Mouse (Mus musculus) yolk sac, embryonic 10.5 days (tissue): ENCODE data around the gene Gm20388.

Source experiments
- DNase-seq: peaks from one replicate; pipeline ENCODE4 v3.0.0-alpha.2; 2017; ENCODE audit warnings: low spot score

The Gm20388 gene

DNA sequence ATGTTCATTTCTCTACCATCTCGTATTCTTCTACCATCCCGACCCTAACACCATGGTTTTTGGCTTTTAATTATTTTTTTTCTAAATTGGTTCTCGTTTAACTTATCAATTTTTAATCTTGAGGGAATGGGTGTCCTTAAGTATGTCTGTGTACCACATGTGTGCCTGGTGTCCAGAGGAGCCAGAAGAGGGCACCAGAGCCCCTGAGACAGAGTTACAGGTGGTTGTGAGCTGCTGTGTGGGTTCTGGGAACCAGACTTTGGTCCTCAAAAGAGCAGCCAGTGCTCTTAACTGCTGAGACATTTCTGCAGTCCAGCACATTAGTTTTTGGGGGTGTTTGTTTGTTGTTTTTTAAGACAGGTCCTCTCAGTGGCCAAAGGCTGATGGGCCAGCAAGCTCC, 485.3 kb downstream of the Gm20388 start:
- DNase-seq, result no peak

DNA sequence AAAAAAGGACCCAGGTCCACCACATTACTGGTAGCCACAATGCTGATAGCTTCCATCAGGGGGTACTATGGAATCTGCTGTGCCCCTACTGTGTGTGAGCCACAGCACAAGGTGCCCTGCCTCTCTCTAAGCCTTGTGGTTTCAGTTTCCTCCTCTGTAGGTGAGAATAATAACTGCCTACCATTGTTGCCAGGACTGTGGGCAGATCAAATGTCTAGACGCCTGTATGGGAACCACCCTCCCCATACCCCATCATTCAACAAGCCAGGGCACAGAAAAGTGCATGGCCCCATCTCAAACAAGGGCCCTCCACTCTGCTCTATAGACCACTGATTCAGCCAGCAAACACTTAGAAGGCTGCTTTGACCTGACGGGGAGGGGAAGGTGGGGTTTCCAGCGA, 486.1 kb downstream of the Gm20388 start:
- DNase-seq, result no peak

DNA sequence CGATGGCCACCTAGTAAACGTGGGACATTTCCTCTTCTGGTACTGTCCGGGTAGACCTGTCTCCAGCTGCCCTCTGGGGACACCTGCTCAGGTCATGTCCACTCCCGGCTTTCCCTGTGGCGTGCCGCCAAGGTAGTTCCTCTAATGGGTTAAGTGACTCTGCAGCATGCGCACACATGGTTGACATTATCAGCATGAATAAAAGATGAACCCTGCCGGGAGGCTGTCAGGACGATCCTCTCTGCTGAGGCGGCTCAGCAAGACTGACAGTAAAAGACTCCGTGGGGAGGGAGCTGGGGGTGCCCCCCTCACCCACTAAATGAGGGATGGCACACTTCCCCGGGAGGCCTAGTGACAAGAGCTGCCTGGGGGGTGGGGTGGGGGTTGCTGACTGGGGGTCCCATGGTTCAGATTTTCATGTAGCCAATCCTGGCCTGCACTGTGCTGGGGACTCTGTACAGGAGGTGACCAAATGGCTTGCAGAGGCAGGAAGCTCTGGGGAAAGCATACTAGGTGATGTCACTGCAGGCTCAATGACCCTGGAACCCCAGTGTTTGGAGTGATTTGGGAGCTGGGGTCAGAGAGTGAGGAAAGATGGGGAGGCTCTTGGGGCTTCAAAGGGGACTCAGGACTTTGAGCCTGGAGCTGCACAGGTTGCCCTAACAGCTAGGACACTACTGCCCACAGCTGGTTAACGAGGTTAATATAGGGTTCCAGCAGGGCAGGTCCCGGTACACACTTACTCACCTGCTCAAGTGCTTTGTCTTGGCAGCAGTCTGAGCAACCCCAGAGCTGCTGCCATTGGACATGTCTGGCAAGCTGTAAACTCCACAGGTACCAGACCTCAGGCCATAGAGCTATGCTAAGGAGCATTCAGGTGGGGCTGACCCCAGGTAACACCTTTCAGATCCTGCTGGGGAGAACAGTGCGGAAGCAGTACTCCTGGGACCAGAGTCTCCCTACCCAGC, 487.1 kb downstream of the Gm20388 start:
- no peak for DNase-seq

DNA sequence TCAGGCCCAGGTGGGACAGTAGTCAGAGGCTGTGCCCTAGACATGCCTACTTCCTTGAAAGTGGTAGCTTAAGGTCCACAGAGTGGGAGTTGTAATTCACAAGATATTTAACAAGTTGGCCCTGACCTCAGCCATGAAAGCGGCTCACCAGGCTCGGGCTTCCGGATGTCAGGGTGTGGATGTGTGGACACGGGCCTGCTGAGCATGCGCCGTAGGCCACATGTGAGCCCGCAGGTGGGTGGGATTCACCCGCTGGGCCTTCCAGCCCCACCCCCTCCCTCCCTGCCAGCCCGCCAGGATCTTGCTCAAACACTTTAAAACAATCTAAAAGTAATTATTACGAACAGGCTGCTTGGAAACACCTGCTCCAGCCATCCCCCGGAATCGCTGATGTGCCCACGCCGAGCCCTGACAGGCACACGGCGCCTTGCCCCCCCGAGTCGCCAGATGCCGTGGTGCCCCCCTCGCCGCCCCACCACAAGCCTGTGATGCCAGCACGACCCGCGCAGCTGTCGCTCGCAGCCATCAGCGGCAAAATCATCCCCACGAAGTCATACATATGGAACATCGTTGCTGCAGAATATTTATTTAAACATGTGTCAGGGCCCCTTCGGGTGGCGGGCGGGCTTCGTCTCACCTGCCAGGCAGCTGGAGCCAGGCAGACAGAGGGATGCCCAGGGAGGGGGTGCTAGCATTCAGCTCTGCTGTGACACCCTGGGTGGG, 488.7 kb downstream of the Gm20388 start:
- no peak for DNase-seq

DNA sequence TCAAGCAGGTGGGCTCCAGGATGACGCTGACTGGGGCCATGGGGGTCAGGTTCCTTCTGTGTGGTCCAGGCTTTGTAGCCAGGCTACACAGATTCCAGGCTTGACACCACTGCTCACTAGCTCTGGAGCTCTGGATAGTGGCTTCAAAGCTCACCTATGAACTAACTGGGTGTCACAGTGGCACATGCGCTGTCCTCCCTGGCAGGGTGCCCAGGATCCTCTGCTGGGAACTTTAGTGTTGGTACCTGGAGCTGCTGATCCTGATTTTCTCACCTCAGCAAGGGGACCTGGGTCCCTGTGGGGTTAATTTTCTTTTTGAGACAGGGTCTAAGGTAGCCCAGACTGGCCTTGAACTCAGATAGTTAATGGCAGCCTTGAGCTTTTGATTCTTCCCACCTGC, 490.6 kb downstream of the Gm20388 start:
- DNase-seq, result no peak

DNA sequence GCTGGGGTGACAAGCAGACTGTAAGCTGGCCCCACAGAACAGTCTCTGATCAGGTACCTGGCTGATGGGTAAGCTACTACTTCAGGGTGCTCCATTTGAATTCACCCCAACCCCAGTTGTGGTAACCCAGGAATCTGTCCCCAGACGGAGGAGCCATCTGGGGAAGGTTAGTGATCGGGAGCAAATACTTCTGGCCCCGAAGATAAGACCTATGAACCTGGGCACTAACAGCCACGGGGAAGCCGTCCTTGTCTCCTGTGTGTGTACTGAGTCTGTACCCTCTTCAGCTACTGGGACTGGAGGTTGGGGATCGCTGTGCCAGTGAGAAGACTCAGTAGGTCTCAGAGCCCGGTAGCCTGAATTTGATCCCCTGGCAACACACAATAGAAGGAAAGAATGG, 491.1 kb downstream of the Gm20388 start:
- DNase-seq, result no peak

DNA sequence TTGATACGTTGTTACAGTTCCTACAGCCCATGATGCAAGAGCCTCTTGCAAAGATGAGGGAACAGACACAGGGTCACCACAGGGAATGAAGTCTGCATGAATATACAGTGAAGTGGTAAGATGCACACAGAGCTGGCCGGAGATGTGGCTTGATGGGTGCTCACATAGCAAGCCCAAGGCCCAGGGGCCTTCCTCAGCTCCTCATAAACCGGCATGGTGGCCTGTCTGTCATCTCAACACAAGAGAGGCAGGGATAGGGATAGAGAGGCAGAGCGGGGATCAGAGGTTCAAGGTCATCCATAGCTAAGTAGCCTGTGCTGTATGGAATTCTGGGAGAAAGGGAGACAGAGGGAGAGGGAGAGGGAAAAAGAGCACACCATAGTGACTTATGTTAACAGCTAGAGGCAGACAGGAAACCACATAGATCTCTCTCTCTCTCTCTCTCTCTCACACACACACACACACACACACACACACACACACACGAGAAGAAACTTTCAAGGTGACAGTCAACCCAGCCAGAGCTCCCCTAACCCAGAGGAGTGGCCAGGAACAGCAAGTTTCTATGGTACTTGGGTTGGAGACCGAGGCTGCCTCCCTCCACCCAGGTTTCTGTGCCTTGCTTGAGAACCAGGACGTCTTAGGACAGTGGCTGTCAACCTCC, 493.1 kb downstream of the Gm20388 start:
- no peak for DNase-seq

DNA sequence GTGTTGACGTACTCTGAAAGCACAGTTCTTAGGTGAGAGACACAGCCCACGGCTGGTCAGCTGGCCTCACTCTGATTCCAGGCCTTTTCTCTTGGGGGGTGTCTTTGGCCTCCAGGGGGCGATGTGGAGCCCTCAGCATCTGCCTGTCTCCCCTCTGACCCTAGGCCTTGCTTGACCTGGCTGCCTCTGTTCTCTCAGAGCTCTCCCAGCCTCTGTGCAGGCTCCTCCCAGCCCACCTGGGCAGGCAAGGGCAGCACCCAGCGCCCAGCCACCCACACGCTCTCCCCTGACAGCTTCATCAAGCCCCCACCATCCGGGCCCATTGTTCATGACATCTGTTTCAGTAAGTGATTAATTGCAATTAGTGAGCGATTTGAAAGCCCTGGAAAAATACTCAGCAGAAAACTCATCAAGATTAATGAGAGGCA, 494.0 kb downstream of the Gm20388 start:
- DNase-seq, result peak; percentile 47

DNA sequence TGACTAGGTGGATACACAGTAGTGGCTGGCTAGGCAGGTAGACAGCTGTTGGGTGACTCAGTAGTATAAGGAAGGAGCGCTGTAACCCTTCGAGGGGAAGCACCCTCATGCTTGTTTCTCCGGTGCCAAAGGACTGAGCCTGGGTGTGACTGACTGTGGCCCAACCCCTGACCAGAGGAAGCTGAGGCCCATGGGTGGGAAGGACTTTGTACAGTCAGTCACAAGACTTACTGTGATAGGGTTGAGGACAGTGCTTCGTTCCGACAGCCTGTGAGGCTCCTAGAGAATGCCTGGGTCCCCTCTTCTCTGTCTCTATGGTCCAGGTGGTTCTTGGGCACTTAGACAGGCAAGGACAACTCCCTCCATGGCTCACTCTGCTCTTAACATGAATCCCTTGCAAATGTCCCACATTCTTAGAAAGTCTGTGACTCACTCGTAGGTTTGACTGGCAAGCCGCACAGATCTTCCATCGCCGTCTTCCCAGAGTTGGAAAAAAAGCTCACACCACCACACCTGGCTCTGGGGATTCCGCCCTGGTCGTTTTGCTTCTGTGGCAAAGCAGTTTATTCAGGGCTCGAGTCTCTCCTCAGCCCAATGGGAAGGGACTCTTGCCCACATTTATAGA, 495.5 kb downstream of the Gm20388 start:
- no peak for DNase-seq

DNA sequence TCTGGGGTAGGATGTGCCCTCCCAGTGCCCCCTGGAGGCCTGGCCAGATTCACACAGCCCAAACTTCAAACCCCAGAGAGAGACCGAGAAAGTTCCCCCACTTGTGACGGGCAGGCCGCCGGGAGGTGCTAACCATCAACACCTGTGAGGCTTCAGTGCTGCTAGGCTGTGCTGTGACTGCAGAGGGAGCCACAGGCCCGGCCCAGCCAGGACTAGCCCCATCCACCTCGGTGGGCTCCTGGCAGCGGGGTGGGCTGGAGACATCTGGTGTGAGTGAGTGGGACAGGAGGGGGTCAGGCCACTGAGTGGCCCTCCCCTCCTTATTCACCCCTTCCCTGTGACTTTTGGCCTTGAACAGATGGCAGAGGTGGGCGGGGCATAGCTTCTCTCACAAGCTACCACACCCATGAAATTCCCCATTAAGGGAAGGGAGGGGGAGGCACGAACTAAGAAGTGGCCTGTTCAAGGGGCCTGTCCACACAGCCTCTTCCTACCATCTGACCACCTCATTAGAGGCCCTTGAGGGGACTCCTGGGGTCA, 497.1 kb downstream of the Gm20388 start:
- peak; percentile 79 for DNase-seq

DNA sequence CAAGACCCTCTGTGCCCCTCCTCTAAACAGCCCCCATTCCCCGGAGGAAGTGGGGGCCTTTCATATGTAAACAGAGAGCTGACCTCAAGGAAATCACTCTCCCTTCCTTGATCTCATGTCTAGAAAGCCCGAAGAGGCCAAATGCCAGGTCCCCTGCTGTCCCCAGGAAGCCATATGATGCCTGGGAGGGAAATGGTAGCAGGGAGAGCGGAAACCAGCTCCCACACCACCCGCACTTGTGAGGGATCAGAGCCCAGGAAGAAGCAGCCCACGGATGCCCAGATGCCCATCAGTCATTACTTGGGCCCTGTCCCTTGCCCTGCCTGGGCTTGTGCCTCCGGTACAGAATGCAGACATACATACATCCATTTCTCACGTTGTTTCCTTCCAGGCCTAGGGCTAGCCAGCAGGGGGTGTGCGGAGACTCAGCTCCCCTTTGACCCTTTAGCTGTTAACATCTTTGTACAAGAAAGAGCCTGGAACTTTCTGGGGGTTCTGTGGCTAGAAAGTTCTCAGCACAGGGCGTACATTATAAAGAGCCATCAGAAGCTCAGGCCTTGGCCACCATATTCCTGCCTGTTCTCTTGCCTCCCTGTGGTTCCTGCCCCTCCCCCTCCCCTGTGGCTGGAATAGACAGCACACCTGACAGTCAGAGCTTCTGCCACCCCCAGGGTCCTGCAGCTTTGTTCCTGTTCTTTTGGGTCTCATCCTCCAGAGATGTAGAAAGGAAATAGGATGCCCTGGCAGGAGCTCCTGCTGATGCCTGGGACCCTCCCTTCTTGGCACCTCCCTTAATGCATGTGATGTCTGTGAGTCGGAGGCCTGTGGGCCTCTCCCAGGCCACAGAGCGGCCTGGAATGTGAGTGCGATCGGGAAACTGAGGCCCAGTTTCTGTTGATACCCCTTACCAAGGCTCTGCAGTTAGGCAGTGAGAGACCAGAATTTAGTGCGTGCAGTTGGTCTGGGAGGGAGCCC, 497.9 kb downstream of the Gm20388 start:
- peak; percentile 43 for DNase-seq

DNA sequence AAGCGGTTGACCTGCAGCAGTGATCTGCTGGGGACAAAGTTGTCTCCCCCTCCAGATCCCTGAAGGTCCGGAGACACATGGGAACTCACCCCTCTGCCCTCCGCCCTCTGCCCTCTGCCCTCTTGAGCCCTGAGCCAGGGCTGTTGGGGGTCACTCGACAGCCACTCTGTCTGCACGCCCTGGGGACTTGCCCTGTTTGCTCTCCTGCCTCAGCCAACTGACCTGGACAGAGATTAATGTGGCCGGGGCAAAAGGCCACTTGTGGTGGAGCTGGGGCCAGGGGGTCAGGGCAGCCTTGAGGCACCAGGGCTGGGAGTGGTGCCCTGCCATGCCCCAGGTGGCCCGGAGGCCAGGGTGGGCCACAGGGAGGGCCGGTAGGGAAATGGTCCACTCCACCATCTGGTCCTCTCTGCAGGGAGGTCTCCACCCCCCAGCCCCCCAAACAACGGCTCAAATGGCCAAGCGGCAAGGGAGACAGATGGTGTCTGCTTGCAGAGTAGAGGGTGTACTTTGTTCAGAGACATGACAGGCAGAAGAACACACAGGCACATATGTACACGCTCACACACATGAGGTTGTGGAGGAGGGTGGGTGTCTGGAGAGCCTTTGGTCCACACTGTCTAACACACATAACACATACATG, 498.9 kb downstream of the Gm20388 start:
- peak; percentile 86 for DNase-seq

DNA sequence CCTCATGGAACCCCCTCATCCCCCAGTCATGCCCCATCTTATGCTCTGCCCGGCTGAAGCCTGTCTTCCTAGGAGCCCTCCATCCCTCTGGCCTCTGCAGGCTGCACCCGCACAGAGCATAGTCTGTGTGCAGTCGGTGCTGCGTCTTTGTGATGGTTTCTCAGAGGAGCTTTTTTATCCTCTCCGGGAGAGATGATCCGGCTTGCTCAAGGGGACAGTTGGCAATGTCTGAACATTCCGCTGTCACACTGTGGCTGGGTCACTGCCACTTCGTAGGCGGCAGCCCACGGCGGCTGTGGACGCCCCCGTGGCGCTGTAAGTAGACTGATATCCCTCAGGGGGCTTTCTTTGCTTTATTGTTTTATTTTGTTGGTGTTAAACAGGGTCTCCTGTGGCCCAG, 500.4 kb downstream of the Gm20388 start:
- DNase-seq, result no peak

DNA sequence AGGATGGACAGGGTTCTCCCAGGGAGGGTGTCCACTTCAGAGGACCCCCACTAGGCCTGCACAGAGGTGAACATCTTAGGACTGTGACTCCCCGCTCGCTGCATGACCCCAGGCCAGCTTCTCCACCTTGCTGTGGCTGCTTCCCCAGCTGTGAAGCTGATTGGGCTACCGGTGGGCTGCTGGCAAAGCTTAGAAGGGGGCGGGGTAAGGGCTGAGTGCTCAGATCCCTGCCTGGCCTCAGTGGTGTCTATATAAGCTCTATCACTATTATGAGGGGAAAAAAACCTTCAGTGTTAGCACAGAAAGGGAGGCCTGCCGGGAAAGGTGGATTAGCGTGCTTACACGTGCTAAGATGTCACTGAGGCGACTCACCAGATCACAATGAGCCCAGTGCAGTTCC, 501.2 kb downstream of the Gm20388 start:
- no peak for DNase-seq

DNA sequence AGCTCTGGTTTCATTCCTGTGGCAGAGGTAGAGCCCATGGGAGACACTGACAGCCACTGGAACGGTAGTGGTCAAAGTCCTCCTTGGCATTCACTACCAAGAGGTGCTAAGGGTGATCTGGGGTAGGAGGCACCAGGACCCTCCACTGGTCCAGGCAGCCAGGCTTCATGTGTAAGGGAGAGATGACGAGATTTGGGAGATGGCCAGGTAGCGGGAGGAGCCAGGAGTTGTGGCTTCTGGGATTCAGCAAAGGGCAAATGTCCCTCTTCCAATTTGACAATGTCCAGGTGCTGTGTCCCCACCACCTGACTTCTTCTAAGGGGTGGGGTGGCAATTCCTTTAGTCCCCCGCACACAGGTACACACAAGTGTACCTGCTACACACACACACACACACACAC, 501.7 kb downstream of the Gm20388 start:
- no peak for DNase-seq

DNA sequence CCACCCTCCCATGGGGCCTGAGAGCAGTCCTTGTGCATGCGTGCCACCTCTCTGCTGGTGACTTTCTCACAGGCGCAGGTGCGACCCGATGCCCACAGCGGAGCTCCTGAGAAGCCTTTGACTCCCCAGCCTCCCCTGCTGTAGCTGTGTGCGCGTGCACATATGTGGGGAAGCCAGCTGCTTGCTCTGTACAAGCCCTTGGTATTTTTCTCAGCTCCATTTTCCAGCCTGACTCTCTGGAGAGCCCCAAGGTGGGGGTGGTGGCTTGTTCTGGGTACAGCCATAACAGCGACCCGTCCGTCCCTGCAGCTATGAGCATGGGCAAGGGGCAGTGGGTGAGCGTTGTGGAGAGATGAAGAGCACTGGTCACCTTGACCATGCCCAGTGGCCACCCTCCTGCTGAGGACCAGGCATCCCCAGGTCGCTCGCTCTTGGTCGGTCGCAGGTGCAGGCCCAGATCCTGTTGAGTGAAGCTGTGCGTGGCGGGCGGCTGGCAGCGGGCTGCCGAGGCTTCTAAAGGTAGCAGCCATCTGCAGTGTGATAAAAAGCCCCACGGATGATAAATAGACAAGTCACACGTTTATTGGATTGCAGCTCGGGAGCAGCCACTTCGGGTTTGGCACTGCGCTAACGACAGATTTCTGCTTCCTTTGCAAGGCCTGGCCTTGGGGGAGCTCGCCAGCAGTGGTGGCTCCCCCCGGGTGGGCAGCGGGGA, 502.4 kb downstream of the Gm20388 start:
- no peak for DNase-seq

DNA sequence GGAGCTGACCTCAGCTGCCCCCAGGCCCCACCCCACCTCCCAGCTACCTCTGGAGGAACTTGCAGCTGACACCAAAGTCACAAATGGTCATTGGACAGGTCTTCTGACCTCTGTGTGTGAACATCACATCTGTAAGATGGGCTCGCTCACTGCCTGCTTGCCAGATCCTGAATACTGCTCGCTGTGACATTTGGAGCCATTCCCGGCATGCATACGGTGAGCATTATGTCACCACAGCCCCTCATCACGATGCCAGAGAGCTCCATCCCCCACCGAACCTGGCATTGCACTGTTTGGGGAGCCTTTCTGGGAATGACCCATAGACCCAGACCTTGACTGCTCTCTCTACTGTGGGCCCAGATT, 503.0 kb downstream of the Gm20388 start:
- DNase-seq, result no peak

DNA sequence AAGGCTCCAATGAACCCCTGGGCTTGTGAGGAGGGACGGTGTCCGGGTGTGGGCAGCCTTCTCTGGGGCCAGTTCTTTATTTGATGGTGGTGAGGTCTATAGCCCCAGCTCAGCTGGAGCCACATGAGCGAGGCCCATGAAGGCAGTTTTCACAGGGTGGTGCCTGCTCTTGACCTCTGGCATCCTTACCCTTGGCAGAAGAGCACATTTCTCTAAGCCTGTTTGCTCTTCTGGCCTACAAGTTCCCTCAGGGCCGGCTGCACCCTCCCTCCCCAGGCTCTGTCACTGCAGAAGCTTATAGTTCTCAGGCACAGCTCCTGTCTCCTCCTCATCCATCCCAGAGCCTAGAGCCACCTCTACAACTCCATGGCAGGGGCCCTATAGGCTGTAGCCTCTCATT, 503.6 kb downstream of the Gm20388 start:
- no peak for DNase-seq

DNA sequence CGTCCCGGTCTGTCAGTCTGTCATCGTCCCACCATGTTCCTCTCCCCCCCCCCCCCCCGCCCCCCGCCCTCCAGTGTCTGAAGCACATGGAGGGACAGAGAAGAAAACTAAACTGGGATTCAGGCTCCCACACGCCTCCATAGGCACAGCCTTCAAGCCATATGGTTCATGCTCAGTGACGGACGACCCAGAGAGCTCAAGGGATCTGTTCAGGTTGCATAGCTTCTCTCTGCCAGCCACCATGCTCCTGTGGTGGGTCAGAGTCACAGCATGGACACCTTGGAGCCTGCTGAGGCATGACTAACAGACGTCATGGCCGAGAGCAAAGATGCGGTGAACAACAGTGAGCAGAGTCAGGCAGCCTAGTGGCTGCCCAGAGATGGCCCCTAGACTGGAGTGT, 504.8 kb downstream of the Gm20388 start:
- no peak for DNase-seq

DNA sequence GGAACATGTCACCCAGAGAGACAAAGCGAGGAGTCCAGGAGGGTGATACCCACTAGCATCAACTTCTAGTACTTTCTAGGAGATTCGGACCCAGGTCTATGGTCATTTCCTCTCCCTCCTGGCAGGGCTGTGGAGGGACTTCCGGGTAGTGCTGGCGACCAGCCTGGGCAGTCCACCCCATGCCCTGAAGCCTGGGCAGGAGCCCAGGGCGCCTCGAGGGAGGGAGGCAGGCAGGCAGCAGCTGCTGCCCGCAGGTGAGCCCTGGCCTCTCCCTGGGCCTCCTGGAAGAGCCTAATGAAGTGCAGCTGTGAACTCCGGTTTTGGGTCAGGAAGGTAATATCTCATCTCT, 505.5 kb downstream of the Gm20388 start:
- no peak for DNase-seq
